Mouse (Mus musculus) intestine, postnatal 0 days (tissue): ENCODE measurements around the gene Foxf2. TPM values are rescaled to one million over a fixed set of nuclear protein-coding genes. Genes with fewer than 3 reads are reported as not detected.

Experiments used
- ATAC-seq: fragments of 200-750 bp; cut with Nextera tagmentation; 2 replicates; pipeline ENCODE4 v1.8.0; 2017; ENCODE audit warnings: mild to moderate bottlenecking, moderate TSS enrichment, moderate library complexity
- H3K27ac ChIP-seq: fragments of 300-500 bp; sonication (generic); 2 replicates; pipeline ENCODE4 v1.5.1; 2014; ENCODE audit warnings: mild to moderate bottlenecking, low read depth, low read length, moderate library complexity
- H3K27me3 ChIP-seq: fragments of 300-500 bp; sonication (generic); replicated peaks from 2 replicates; pipeline ENCODE4 v1.6.1; 2014; ENCODE audit warnings: low read length, mixed read lengths; ENCODE audit not compliant: control insufficient read depth, insufficient read depth
- H3K36me3 ChIP-seq: fragments of 300-500 bp; sonication (generic); 2 replicates; pipeline ENCODE4 v1.6.1; 2014; ENCODE audit warnings: mild to moderate bottlenecking, moderate library complexity; ENCODE audit not compliant: control insufficient read depth, insufficient read depth
- H3K4me1 ChIP-seq: fragments of 300-500 bp; sonication (generic); replicated peaks from 2 replicates; pipeline ENCODE4 v1.6.1; 2014; ENCODE audit warnings: antibody characterized with exemption, low read length, mixed read lengths; ENCODE audit not compliant: control insufficient read depth, insufficient read depth
- H3K4me2 ChIP-seq: fragments of 300-500 bp; sonication (generic); replicated peaks from 2 replicates; pipeline ENCODE4 v1.6.1; 2014; ENCODE audit warnings: low read depth, mild to moderate bottlenecking, moderate library complexity
- H3K4me3 ChIP-seq: fragments of 300-500 bp; sonication (generic); 2 replicates; pipeline ENCODE4 v1.5.1; 2014; ENCODE audit warnings: low read depth, low read length
- H3K9ac ChIP-seq: fragments of 300-500 bp; sonication (generic); 2 replicates; pipeline ENCODE4 v1.6.1; 2014; ENCODE audit warnings: mild to moderate bottlenecking, low read depth, low read length
- H3K9me3 ChIP-seq: fragments of 300-500 bp; sonication (generic); 2 replicates; pipeline ENCODE4 v1.6.1; 2016; ENCODE audit warnings: mixed run types; ENCODE audit not compliant: control insufficient read depth
- CTCF ChIP-seq: sonication (generic); IDR thresholded peaks from 2 replicates; pipeline ENCODE4 v1.5.1; 2016; ENCODE audit warnings: low read depth, mild to moderate bottlenecking, control low read depth, antibody characterized with exemption, moderate library complexity
- WGBS: fragments of 180-500 bp; shearing (Covaris S2); extraction: QIAGEN DNeasy Blood & Tissue Kit; methylation state at CpG from one replicate; pipeline ENCODE4 v1.1.7; 2014; 5-methylcytosine and 5-hydroxymethylcytosine counted together
- polyA plus RNA-seq: library from polyadenylated mRNA; unstranded; fragments of >200 nt; fragmentation: Nextera tagmentation; extraction: Ambion mirVana; gene quantifications from 2 replicates; pipeline ENCODE4 v1.2.1, GENCODE M21; 2015

Gene Foxf2
- polyA plus RNA-seq, 1 experiment from 2014 or later: 9.3 TPM

DNA sequence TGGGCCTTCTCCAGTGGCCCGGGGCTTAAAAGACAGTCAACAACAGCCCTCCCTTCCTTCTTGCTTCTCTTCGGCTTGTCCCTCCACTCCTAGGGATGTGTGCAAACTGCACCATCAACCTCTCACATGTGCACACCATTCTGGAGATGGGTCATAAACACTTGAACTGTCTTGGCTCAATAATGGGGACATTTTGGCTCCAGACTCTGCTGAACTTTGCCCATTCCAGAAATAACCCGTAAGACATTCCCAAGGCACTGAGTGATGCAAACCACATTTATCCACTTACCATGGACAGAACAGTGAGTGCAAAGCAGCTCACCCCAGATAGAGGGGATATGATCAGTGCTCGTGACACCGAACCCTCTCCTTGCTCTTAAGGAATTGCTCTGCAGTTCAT lies 26.0 kb upstream of the Foxf2 start:
- Histone ChIP-seq H3K9me3 (no peaks in the 10 kb centered on the region), H3K4me2 (no peak overlapping the region), H3K4me1 (no peaks in the 10 kb centered on the region), H3K4me3 (no peak overlapping the region), H3K27me3 (no peaks in the 10 kb centered on the region), H3K27ac (no peak overlapping the region), H3K36me3 (no peaks in the 10 kb centered on the region), H3K9ac (no peak overlapping the region)
- 72% methylated on average over 5 of the region's 5 CpGs for WGBS
- no peak for ATAC-seq
- TF ChIP-seq CTCF: no peak

DNA sequence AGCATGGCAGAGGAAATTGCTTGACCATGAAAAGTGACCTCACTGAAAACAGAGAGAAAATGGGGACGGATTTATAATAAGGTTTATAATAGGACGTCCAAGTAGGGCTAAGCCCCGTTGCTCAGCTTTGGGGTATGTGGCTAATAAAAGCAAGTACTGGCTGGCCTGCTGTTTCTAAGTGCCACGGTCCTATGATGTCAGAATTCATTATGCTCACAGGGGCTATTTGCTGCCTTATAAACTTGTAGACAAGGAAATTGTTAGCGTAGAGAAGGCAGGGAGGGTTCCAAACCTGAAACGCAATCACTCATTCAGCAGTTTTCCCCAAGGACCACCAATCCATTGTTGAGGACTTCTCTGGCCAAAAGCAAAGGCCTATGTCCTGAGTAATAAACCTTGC lies 21.7 kb upstream of the Foxf2 start:
- Histone ChIP-seq H3K4me1 (no peaks in the 10 kb centered on the region), H3K9me3 (no peaks in the 10 kb centered on the region), H3K4me3 (no peak overlapping the region), H3K9ac (no peak overlapping the region), H3K36me3 (no peaks in the 10 kb centered on the region), H3K4me2 (no peak overlapping the region), H3K27me3 (no peaks in the 10 kb centered on the region; the same call in 1 of the 2 replicates), H3K27ac (no peak overlapping the region)
- 89% methylated on average over 6 of the region's 6 CpGs for WGBS
- ATAC-seq: no peak
- no peak for TF ChIP-seq CTCF

DNA sequence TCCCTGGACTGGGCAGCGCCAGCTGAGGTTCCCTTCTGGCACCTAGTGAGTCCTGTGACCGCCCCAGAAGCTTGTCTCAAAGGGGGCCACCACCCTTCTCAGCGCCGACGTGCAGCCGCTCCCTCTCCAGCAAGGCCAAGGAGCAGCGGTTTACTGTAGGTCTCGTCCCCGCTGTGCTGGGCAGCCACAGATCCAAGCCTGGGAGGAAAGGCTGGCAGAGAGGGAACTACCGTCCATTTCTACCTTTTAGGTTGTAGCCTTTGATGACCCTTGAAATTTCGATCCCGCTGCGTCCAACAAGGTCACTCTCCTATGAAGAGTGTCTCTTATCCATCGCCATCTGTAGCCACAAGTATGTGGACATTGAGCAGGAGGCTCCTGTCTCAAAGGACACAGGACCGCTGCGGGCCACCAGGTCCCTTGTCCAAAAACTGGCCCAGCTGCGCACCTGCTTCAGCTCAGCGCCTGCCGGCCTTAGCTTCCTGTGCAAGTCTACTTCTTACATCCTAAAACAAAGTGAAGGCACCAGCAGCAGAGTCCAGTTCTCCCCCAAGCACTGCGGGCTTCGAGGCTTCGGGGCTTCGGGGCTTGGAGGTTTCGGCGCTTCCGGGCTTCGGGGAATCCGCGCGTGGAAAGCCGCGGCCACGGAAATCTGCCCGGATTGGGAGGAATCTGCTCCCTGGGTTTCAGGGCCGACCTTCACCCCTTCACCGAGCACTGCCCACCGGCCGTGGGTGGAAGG lies 10.7 kb upstream of the Foxf2 start:
- Histone ChIP-seq H3K36me3 (no peaks in the 10 kb centered on the region), H3K4me2 (no peak overlapping the region), H3K9me3 (no peaks in the 10 kb centered on the region), H3K9ac (no peak overlapping the region), H3K27me3 (peaks cover 90% of the 10 kb centered on the region), H3K4me1 (no peaks in the 10 kb centered on the region), H3K27ac (no peak overlapping the region), H3K4me3 (no peak overlapping the region)
- 19% methylated on average over 38 of the region's 38 CpGs for WGBS
- ATAC-seq: no peak
- TF ChIP-seq CTCF: no peak

GRCm38 (mm10) chr13:31615561-31616165 lies 10.0 kb upstream of the Foxf2 start:
- no peaks in the 10 kb centered on the region for H3K9me3 ChIP-seq
- no peaks in the 10 kb centered on the region for H3K4me1 ChIP-seq
- no peak for ATAC-seq
- H3K4me2 ChIP-seq: no peak overlapping the region
- H3K36me3 ChIP-seq: no peaks in the 10 kb centered on the region
- H3K27ac ChIP-seq: no peak overlapping the region
- WGBS: 25% methylated on average over 17 of the region's 17 CpGs
- no peak overlapping the region for H3K9ac ChIP-seq
- no peak overlapping the region for H3K4me3 ChIP-seq
- no peak for TF ChIP-seq CTCF
- peaks cover 91% of the 10 kb centered on the region for H3K27me3 ChIP-seq

GRCm38 (mm10) chr13:31618001-31618400 lies 7.6 kb upstream of the Foxf2 start:
- no peak for ATAC-seq
- no peak overlapping the region for H3K9ac ChIP-seq
- no peak for TF ChIP-seq CTCF
- H3K36me3 ChIP-seq: no peaks in the 10 kb centered on the region
- WGBS: under 1% methylated on average over 12 of the region's 12 CpGs
- H3K27ac ChIP-seq: 0 out of 2 replicates have a peak overlapping the region, but pooled peaks have one; percentile 37
- H3K4me3 ChIP-seq: peak overlapping the region; percentile 35
- H3K4me1 ChIP-seq: no peaks in the 10 kb centered on the region
- H3K4me2 ChIP-seq: peak overlapping the region; percentile 66
- H3K27me3 ChIP-seq: peaks cover 98% of the 10 kb centered on the region
- no peaks in the 10 kb centered on the region for H3K9me3 ChIP-seq

- Histone ChIP-seq H3K36me3 (no peaks in the 10 kb centered on the region), H3K9me3 (no peaks in the 10 kb centered on the region), H3K27ac (0 out of 2 replicates have a peak overlapping the region, but pooled peaks have one; percentile 37), H3K4me3 (peak overlapping the region; percentile 35), H3K4me2 (peak overlapping the region; percentile 66), H3K4me1 (no peaks in the 10 kb centered on the region), H3K27me3 (peaks cover 98% of the 10 kb centered on the region), H3K9ac (no peak overlapping the region)
- TF ChIP-seq CTCF: peak; percentile 92
- peak; percentile 35; the same call in 1 of the 2 replicates for ATAC-seq
- WGBS: 0% methylated on average over 14 of the region's 14 CpGs
Measured at GRCm38 (mm10) chr13:31618416-31618815, 7.2 kb upstream of the Foxf2 start.
